Mouse (Mus musculus) heart, adult 2 months (tissue): Measurements from ENCODE around the gene Hist1h2ae. TPM values are rescaled to one million over a fixed set of nuclear protein-coding genes. Genes with fewer than 3 reads are reported as not detected.
A peak's percentile ranks its signal among the peaks of the same experiment; 100 is the strongest.

Experiments used
- DNase-seq, 2 experiments: peaks; one replicate each; pipeline ENCODE4 v3.0.0; 2021
- H3K27ac ChIP-seq: fragments of 200-600 bp; 2 replicates; pipeline ENCODE4 v1.8.1; 2022
- H3K27me3 ChIP-seq: fragments of 200-500 bp; 2 replicates; pipeline ENCODE4 v1.6.1; 2012; ENCODE audit warnings: mild to moderate bottlenecking, low read length, inconsistent platforms, mixed read lengths; ENCODE audit not compliant: control insufficient read depth, insufficient read depth
- H3K36me3 ChIP-seq: fragments of 200-500 bp; 2 replicates; pipeline ENCODE4 v1.6.1; 2012; ENCODE audit warnings: low read length, inconsistent platforms; ENCODE audit not compliant: control insufficient read depth, insufficient read depth
- H3K4me1 ChIP-seq: fragments of 200-500 bp; 2 replicates; pipeline ENCODE4 v1.6.1; 2011; ENCODE audit warnings: low read length; ENCODE audit not compliant: control insufficient read depth, insufficient read depth
- H3K4me3 ChIP-seq: fragments of 200-600 bp; 2 replicates; pipeline ENCODE4 v1.8.1; 2022
- H3K79me2 ChIP-seq: fragments of 200-500 bp; replicated peaks from 2 replicates; pipeline ENCODE4 v1.6.1; 2012; ENCODE audit warnings: mild to moderate bottlenecking, inconsistent platforms, low read length, moderate library complexity, mixed read lengths; ENCODE audit not compliant: control insufficient read depth, insufficient read depth
- H3K9ac ChIP-seq: fragments of 200-500 bp; 2 replicates; pipeline ENCODE4 v1.6.1; 2012; ENCODE audit warnings: low read depth, mild to moderate bottlenecking, control low read depth, inconsistent platforms, low read length, mixed read lengths
- CTCF ChIP-seq: fragments of 200-600 bp; IDR thresholded peaks from 2 replicates; pipeline ENCODE4 v1.8.1; 2022; ENCODE audit warnings: antibody characterized with exemption, mild to moderate bottlenecking, moderate library complexity
- EP300 ChIP-seq: fragments of 200-500 bp; IDR thresholded peaks from 2 replicates; pipeline ENCODE4 v1.6.1; 2011; ENCODE audit warnings: low read depth, low read length, control low read depth; ENCODE audit not compliant: insufficient read depth
- POLR2A ChIP-seq: fragments of 200-500 bp; IDR thresholded peaks from 2 replicates; pipeline ENCODE4 v1.6.1; 2011; ENCODE audit warnings: mild to moderate bottlenecking, low read depth, low read length, control low read depth; ENCODE audit not compliant: insufficient read depth
- WGBS: fragments of 180-500 bp; shearing (Covaris S2); methylation state at CpG from one replicate; pipeline ENCODE4 v1.1.7; 2018; 5-methylcytosine and 5-hydroxymethylcytosine counted together
- intact Hi-C: fragments of 180-260 bp; cut with DNase I; formaldehyde crosslinking; loops from one replicate; pipeline ENCODE4 v1.15.1; 2025
- polyA plus RNA-seq: library from polyadenylated mRNA; depleted of rRNA; stranded (reverse); fragments of >200 nt; gene quantifications from 2 replicates; pipeline ENCODE4 v1.2.3, GENCODE M21; 2012
- total RNA-seq, 2 experiments: library from RNA; stranded (reverse); gene quantifications; 2 replicates each; pipeline ENCODE4 v1.2.3; 2021

Gene Hist1h2ae
- total and polyA plus RNA-seq, 3 experiments = 0.49 to 2.8 (median 1.8) TPM

DNA sequence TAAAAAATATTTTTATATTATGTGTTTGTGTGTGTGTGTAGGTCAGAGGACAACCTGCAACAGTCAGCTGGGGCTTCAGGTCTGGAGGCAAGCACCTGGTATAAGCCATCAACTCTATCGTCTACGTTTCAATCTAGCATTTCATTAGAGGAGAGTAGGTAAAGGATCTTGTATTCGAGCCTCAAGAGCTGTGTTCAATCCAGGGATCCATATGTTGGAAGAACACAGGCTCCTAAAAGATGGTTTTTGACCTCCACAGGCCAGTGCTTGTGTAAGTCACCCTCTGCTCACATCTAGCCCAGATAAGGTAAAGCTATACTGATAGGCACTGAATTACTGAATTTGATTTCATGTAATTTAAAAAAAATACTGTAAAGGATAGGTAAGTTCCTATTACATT, 14.1 kb downstream of the Hist1h2ae start:
- DNase-seq = no peak
- Histone ChIP-seq H3K9ac (no peak overlapping the region), H3K4me1 (peaks cover 2% of the 10 kb centered on the region), H3K27ac (no peak overlapping the region), H3K36me3 (no peaks in the 10 kb centered on the region; the same call in 1 of the 2 replicates), H3K4me3 (no peak overlapping the region), H3K79me2 (no peaks in the 10 kb centered on the region), H3K27me3 (no peaks in the 10 kb centered on the region)
- TF ChIP-seq CTCF (no peak), EP300 (no peak), POLR2A (no peak)
- intact Hi-C loops = no loop called here
- 77% methylated on average over 3 of the region's 3 CpGs for WGBS

DNA sequence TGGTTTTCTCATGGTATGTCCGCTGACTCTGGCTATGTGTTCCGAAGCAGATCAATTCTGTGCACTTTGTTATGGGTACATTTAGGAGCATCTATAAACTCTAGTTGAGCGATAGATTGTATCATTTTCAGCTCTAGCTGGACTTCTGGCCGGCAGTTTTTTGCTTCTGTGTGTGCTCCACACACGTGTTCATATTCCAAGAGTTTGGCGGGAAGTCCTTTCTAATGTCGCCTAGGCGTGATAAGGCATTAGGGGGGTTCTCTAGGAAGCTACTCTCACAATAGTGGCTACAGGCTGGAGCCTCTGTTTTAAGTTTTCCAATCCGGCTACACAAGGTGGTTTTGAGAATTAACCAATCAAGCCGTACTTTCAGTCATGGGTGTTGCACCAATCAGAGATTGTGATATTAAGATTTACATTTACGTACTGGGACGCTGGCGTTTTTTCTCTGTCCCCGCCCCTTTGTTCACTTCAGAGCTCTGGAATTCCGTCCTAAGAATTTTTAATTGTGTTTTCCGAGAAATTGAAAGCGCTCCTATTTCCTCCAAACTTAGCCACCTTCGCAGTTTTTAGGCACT, 15.1 kb downstream of the Hist1h2ae start:
- H3K4me3 ChIP-seq = peak overlapping the region; percentile 65
- DNase-seq = peak; percentile 62 to 73
- no peaks in the 10 kb centered on the region; the same call in 1 of the 2 replicates for H3K36me3 ChIP-seq
- H3K79me2 ChIP-seq = no peaks in the 10 kb centered on the region
- intact Hi-C loops = no loop called here
- H3K4me1 ChIP-seq = peaks cover 2% of the 10 kb centered on the region
- TF ChIP-seq EP300 (no peak), POLR2A (peak; percentile 80), CTCF (no peak)
- no peaks in the 10 kb centered on the region for H3K27me3 ChIP-seq
- peak overlapping the region; percentile 73 for H3K9ac ChIP-seq
- H3K27ac ChIP-seq = peak overlapping the region; percentile 79
- under 1% methylated on average over 18 of the region's 18 CpGs for WGBS

- peak overlapping the region; percentile 73 for H3K9ac ChIP-seq
- peaks cover 2% of the 10 kb centered on the region for H3K4me1 ChIP-seq
- TF ChIP-seq POLR2A (peak; percentile 94), CTCF (no peak), EP300 (0 out of 2 replicates have a peak, but pooled peaks have one; percentile 50)
- no peaks in the 10 kb centered on the region for H3K79me2 ChIP-seq
- DNase-seq = peak; percentile 69 to 83
- H3K27me3 ChIP-seq = no peaks in the 10 kb centered on the region
- H3K27ac ChIP-seq = peak overlapping the region; percentile 79
- H3K4me3 ChIP-seq = peak overlapping the region; percentile 65
- intact Hi-C loops = no loop called here
- no peaks in the 10 kb centered on the region; the same call in 1 of the 2 replicates for H3K36me3 ChIP-seq
- under 1% methylated on average over 54 of the region's 54 CpGs for WGBS
These were observed 15.8 kb downstream of the Hist1h2ae start for GRCm38 (mm10) chr13:23554925-23555838.

GRCm38 (mm10) chr13:23554393-23554792, 16.6 kb downstream of the Hist1h2ae start:
- Histone ChIP-seq H3K27me3 (no peaks in the 10 kb centered on the region), H3K36me3 (no peaks in the 10 kb centered on the region; the same call in 1 of the 2 replicates), H3K9ac (peak overlapping the region; percentile 41; the same call in 1 of the 2 replicates), H3K27ac (peak overlapping the region; percentile 79), H3K79me2 (no peaks in the 10 kb centered on the region), H3K4me1 (peaks cover 2% of the 10 kb centered on the region), H3K4me3 (peak overlapping the region; percentile 65)
- intact Hi-C loops = no loop called here
- WGBS = 15% methylated on average over 9 of the region's 9 CpGs
- no peak for TF ChIP-seq CTCF
- TF ChIP-seq POLR2A = no peak
- no peak for TF ChIP-seq EP300
- no peak for DNase-seq

- Histone ChIP-seq H3K4me3 (no peak within 1 kb of the TSS), H3K36me3 (no peaks in the 10 kb centered on the region; the same call in 1 of the 2 replicates), H3K27me3 (no peaks in the 10 kb centered on the region), H3K4me1 (peaks cover 2% of the 10 kb centered on the region), H3K9ac (no peak within 1 kb of the TSS), H3K79me2 (no peaks in the 10 kb centered on the region), H3K27ac (no peak within 1 kb of the TSS)
- intact Hi-C loops = no loop called here
- no peak for DNase-seq
- TF ChIP-seq POLR2A (no peak), EP300 (no peak), CTCF (no peak)
These were observed 18.1 kb downstream of the Hist1h2ae start, which contains the start of gene Hist1h1d for GRCm38 (mm10) chr13:23552962-23553361. Gene Hist1h1d (plus strand): TSS chr13:23553262.
